Mouse (Mus musculus): ENCODE results near the gene Tead4. TPM values are rescaled to one million over a fixed set of nuclear protein-coding genes. Genes with fewer than 3 reads are reported as not detected.

Gene Tead4
- polyA plus RNA-seq, 1 experiment, result 0.32 TPM

DNA sequence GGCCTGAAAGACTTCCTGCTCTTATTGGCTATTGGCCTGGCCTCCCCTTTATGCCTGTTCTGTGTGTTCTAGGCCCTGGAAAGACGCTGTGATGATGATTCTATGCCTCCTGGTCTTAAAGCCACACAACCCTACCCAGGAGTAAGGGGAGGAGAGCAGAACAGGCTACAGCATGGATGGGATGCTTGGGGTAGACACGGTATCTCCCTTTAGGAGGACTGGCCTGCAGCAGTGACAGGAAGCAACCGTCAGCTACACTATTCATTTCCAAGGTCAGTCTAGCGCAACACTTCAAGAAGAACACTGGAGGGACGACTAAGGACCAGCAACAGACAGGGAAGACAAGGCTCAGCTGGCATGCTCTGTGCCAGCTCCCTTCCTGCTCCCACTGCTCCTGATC lies 119.4 kb downstream of the Tead4 start:
- Histone ChIP-seq H3K4me3 (ENCODE audit: insufficient read depth, low read depth, low read length) (no peak overlapping the region), H3K4me1 (ENCODE audit: control insufficient read depth, insufficient read depth, insufficient read length, low read length) (no peaks in the 10 kb centered on the region; the same call in 1 of the 2 replicates), H3K27ac (replicated peaks; ENCODE audit: low read depth, low read length) (no peak overlapping the region)

DNA sequence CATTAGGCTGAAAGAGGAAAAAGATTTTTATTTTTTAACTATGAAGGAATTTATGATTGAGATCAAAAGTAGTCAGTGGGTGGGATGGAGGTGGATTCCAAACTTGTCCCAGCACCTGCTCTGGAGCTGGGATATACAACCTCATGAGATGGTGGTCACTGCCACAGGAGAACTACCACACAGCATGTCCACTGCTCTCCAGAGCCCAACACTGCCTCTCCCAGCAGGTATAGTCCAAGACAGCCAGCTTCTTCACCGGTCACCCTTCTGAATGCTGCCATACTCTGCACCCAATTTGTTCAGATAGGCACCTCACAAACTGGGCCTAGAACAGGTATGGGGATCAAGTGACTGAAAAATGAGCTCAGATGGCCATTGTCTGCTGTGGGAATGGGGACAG lies 121.0 kb downstream of the Tead4 start:
- Histone ChIP-seq H3K4me3 (ENCODE audit: insufficient read depth, low read depth, low read length) (no peak overlapping the region), H3K4me1 (ENCODE audit: control insufficient read depth, insufficient read depth, insufficient read length, low read length) (no peaks in the 10 kb centered on the region; the same call in 1 of the 2 replicates), H3K27ac (replicated peaks; ENCODE audit: low read depth, low read length) (no peak overlapping the region)

DNA sequence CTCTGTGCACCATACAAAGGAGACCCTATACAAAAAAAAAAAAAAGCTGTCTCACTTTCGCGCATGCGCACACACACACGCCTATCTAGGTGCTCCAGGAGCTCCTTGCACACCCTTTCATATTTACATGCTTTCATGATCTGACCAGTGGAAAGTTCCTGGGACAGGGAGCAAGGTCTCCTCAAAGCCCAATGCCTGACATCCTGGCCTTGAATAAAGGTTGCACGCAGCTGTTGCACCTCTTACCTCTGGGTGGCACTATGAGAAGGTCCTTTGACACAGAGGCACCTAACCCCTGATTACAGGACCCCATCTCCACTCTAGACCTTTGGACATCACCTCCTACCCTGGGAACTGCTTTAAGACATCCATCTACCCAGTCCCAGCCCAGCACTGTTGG lies 121.4 kb downstream of the Tead4 start:
- Histone ChIP-seq H3K4me1 (ENCODE audit: control insufficient read depth, insufficient read depth, insufficient read length, low read length) (no peaks in the 10 kb centered on the region; the same call in 1 of the 2 replicates), H3K4me3 (ENCODE audit: insufficient read depth, low read depth, low read length) (no peak overlapping the region), H3K27ac (replicated peaks; ENCODE audit: low read depth, low read length) (no peak overlapping the region)

DNA sequence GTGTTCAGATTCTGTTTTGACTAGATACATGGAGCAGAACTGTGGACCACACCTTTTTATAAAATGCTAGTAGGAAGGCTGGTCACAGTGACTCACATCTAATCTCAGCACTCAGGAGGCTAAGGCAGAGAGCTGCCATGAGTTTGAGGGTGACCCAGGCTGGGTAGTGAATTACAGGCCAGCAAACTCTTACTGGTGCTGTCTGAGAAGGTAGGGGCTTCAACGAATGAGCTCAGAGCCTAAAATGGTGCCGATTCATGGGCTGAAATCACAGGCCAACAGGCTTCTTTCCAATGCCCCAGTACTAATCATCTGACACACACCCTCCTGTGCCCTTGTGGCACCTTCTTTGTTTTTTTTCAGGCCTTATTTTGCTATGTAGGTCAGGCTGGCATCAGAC lies 121.9 kb downstream of the Tead4 start:
- Histone ChIP-seq H3K4me3 (ENCODE audit: insufficient read depth, low read depth, low read length) (no peak overlapping the region), H3K27ac (replicated peaks; ENCODE audit: low read depth, low read length) (no peak overlapping the region), H3K4me1 (ENCODE audit: control insufficient read depth, insufficient read depth, insufficient read length, low read length) (no peaks in the 10 kb centered on the region; the same call in 1 of the 2 replicates)

Other genes starting within 250 kb of the Tead4 start
- 7.5 and 8.8 TPM in 2 replicates for gene Tspan9, start 157.2 kb downstream of the Tead4 start, polyA plus RNA-seq (2012; ENCODE audit: insufficient read depth, insufficient read length, missing spikeins)
- 4.2 and 6.4 TPM in 2 replicates for gene Tulp3, start 55.0 kb upstream of the Tead4 start, polyA plus RNA-seq (2012; ENCODE audit: insufficient read depth, insufficient read length, missing spikeins)
- 11.1 and 13.1 TPM in 2 replicates for gene Rhno1, start 62.1 kb upstream of the Tead4 start, polyA plus RNA-seq (2012; ENCODE audit: insufficient read depth, insufficient read length, missing spikeins)
- 0.28 TPM in 1 of 2 replicates, not detected in the other for gene Foxm1, start 62.1 kb upstream of the Tead4 start, polyA plus RNA-seq (2012; ENCODE audit: insufficient read depth, insufficient read length, missing spikeins)
- not detected in 2 replicates for gene Tex52, start 74.6 kb upstream of the Tead4 start, polyA plus RNA-seq (2012; ENCODE audit: insufficient read depth, insufficient read length, missing spikeins)
- gene Gm44596, start 74.7 kb upstream of the Tead4 start, polyA plus RNA-seq (2012; ENCODE audit: insufficient read depth, insufficient read length, missing spikeins), result not detected in 2 replicates
- 1.1 and 2.3 TPM in 2 replicates for gene Nrip2, start 98.5 kb upstream of the Tead4 start, polyA plus RNA-seq (2012; ENCODE audit: insufficient read depth, insufficient read length, missing spikeins)
- 6.9 and 18.1 TPM in 2 replicates for gene Itfg2, start 124.1 kb upstream of the Tead4 start, polyA plus RNA-seq (2012; ENCODE audit: insufficient read depth, insufficient read length, missing spikeins)
- 90.5 and 140 TPM in 2 replicates for gene Fkbp4, start 137.9 kb upstream of the Tead4 start, polyA plus RNA-seq (2012; ENCODE audit: insufficient read depth, insufficient read length, missing spikeins)
- gene Pzp, start 225.9 kb upstream of the Tead4 start, polyA plus RNA-seq (2012; ENCODE audit: insufficient read depth, insufficient read length, missing spikeins), result 4.1 TPM in 1 of 2 replicates, not detected in the other